Mouse (Mus musculus) stomach, embryonic 14.5 days (tissue): ENCODE results near the gene Gm42421. TPM values are rescaled to one million over a fixed set of nuclear protein-coding genes. Genes with fewer than 3 reads are reported as not detected.

ENCODE experiments used
- ATAC-seq: fragments of 200-750 bp; cut with Nextera tagmentation; 2 replicates; pipeline ENCODE4 v1.8.0; 2017; ENCODE audit warnings: low read depth, moderate TSS enrichment; ENCODE audit not compliant: insufficient number of reproducible peaks, insufficient read depth, low FRiP score
- H3K27ac ChIP-seq: fragments of 300-500 bp; sonication (generic); 2 replicates; pipeline ENCODE4 v1.5.1; 2014; ENCODE audit warnings: mild to moderate bottlenecking, low read length, moderate library complexity, mixed read lengths
- H3K27me3 ChIP-seq: fragments of 300-500 bp; sonication (generic); 2 replicates; pipeline ENCODE4 v1.6.1; 2014; ENCODE audit warnings: low read length, control low read depth, mixed read lengths; ENCODE audit not compliant: control insufficient read depth, insufficient read depth
- H3K36me3 ChIP-seq: fragments of 300-500 bp; sonication (generic); 2 replicates; pipeline ENCODE4 v1.6.1; 2014; ENCODE audit warnings: mild to moderate bottlenecking, control low read depth, low read length, moderate library complexity, mixed read lengths; ENCODE audit not compliant: control insufficient read depth, insufficient read depth
- H3K4me1 ChIP-seq: fragments of 300-500 bp; sonication (generic); 2 replicates; pipeline ENCODE4 v1.6.1; 2014; ENCODE audit warnings: low read length, control low read depth, mixed read lengths; ENCODE audit not compliant: control insufficient read depth, insufficient read depth
- H3K4me2 ChIP-seq: fragments of 300-500 bp; sonication (generic); replicated peaks from 2 replicates; pipeline ENCODE4 v1.6.1; 2014; ENCODE audit warnings: low read depth, low read length, control low read depth
- H3K4me3 ChIP-seq: fragments of 300-500 bp; sonication (generic); 2 replicates; pipeline ENCODE4 v1.5.1; 2014; ENCODE audit warnings: low read depth, low read length, control low read depth
- H3K9ac ChIP-seq: fragments of 300-500 bp; sonication (generic); replicated peaks from 2 replicates; pipeline ENCODE4 v1.6.1; 2014; ENCODE audit warnings: low read depth, mild to moderate bottlenecking, control low read depth, low read length, moderate library complexity, mixed read lengths
- H3K9me3 ChIP-seq: fragments of 300-500 bp; sonication (generic); 2 replicates; pipeline ENCODE4 v1.6.1; 2016; ENCODE audit warnings: low read depth, low read length, control low read depth; ENCODE audit not compliant: control insufficient read depth
- WGBS: fragments of 180-500 bp; shearing (Covaris S2); extraction: QIAGEN DNeasy Blood & Tissue Kit; methylation state at CpG from one replicate; pipeline ENCODE4 v1.1.7; 2014; 5-methylcytosine and 5-hydroxymethylcytosine counted together
- polyA plus RNA-seq: library from polyadenylated mRNA; unstranded; fragments of >200 nt; fragmentation: Nextera tagmentation; extraction: Ambion mirVana; gene quantifications from 2 replicates; pipeline ENCODE4 v1.2.1, GENCODE M21; 2014

Gene Gm42421
- polyA plus RNA-seq, 1 experiment from 2014 or later, result 0.65 TPM

DNA sequence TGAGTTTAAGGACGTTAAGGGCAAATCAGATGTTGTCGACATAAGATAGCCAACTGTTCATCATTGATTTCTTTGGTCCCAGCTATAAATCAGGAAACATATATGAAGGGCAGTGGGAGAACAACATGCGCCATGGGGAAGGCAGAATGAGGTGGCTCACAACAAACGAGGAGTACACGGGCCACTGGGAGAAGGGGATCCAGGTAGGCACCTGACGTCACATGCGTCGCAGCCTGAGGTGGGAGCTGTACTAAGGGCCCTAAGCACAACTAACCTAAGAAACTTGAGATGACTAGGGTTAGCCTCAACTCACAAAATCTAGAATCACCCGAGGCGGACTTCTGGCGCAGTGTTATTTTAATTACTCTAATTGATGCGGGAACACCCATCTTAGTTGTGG is 20.4 kb downstream of the Gm42421 start:
- Histone ChIP-seq H3K4me1 (no peaks in the 10 kb centered on the region), H3K9ac (no peak overlapping the region), H3K4me2 (no peak overlapping the region), H3K27me3 (no peaks in the 10 kb centered on the region), H3K36me3 (no peaks in the 10 kb centered on the region), H3K4me3 (no peak overlapping the region), H3K27ac (no peak overlapping the region), H3K9me3 (no peaks in the 10 kb centered on the region)
- ATAC-seq, result no peak
- WGBS, result 84% methylated on average over 12 of the region's 12 CpGs

DNA sequence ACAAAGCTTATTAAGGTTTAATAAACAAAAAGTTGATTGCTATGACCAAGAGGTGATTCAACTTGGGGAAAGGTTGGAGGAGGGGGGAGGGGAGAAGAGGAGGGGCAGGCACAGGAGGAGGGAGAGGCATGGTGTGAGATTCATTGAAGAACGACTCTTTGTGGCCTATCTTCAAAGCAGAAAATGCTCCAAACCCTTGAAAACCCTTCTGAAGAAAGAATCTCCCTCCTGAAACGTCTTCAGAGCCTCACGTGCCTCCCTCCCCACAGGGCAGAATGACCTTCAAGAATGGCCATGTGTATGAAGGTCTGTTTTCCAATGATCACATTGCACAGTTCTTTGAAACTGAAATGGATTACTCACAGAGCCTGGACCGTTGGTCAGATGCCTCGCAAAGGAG is 22.0 kb downstream of the Gm42421 start:
- no peak overlapping the region for H3K9ac ChIP-seq
- H3K4me1 ChIP-seq, result no peaks in the 10 kb centered on the region
- 39% methylated on average over 5 of the region's 5 CpGs for WGBS
- H3K36me3 ChIP-seq, result no peaks in the 10 kb centered on the region
- H3K4me2 ChIP-seq, result no peak overlapping the region
- no peak for ATAC-seq
- no peaks in the 10 kb centered on the region for H3K27me3 ChIP-seq
- H3K27ac ChIP-seq, result no peak overlapping the region
- H3K4me3 ChIP-seq, result no peak overlapping the region
- H3K9me3 ChIP-seq, result no peaks in the 10 kb centered on the region

DNA sequence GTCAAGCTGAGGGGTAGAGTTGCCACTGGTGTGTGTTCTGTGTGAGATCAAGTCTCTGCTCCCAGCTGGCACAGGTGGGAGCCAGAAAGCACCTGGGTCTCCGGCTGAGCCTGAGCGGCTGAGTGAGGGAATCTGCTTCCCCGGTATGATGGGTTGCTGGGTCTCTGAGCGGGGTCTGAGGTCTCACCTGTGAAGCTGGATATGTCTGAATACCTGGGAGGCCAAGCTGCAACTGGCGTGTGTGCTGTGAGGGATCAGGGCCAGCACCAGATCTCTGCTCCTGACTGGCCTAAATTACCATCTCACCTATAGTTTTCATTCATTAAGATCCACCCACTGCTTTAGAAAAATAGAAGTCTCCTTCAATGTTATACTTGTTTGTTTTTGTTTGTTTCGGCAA is 29.1 kb downstream of the Gm42421 start:
- no peak overlapping the region for H3K4me3 ChIP-seq
- 92% methylated on average over 6 of the region's 6 CpGs for WGBS
- no peaks in the 10 kb centered on the region for H3K9me3 ChIP-seq
- no peak overlapping the region for H3K27ac ChIP-seq
- no peak overlapping the region for H3K9ac ChIP-seq
- no peak for ATAC-seq
- H3K4me1 ChIP-seq, result no peaks in the 10 kb centered on the region
- no peaks in the 10 kb centered on the region for H3K27me3 ChIP-seq
- no peaks in the 10 kb centered on the region for H3K36me3 ChIP-seq
- H3K4me2 ChIP-seq, result no peak overlapping the region

DNA sequence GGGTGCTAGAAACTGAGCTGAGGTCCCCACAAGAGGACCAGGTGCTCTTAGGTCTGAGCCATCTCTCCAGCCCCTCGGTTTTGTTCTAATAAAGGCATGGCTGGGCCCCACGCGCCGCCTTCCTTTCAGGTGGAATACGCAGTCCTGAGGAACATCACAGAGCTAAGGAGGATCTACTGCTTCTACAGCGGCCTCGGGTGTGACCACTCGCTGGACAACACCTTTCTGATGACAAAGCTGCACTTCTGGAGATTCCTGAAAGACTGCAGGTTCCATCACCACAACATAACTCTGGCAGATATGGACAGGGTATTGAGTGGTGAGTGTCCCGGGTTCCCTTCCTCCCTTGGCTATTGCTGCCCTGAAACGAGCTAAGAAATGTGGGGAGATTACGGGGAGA is 31.6 kb downstream of the Gm42421 start:
- Histone ChIP-seq H3K4me2 (no peak overlapping the region), H3K4me3 (no peak overlapping the region), H3K9ac (no peak overlapping the region), H3K27ac (no peak overlapping the region), H3K4me1 (no peaks in the 10 kb centered on the region), H3K36me3 (no peaks in the 10 kb centered on the region), H3K27me3 (no peaks in the 10 kb centered on the region), H3K9me3 (no peaks in the 10 kb centered on the region)
- 92% methylated on average over 11 of the region's 11 CpGs for WGBS
- no peak for ATAC-seq

DNA sequence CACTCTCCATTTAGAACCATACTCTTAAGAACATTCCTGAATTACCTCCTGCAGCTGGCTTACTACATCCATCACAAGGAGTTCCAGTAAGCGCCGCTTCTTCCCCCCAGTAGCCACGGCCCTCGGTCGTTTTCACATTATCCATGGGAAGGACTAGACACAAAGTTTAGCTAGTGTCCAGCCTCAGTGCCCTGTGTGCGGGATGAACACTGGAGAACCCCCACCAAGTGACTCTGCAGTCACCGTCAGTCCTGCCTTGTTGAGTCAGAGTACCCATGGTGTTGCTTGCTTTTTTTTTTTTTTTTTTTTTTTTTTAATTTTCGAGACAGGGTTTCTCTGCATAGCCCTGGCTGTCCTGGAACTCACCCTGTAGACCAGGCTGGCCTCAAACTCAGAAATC is 33.2 kb downstream of the Gm42421 start:
- Histone ChIP-seq H3K4me2 (no peak overlapping the region), H3K36me3 (no peaks in the 10 kb centered on the region), H3K4me1 (no peaks in the 10 kb centered on the region), H3K27ac (no peak overlapping the region), H3K27me3 (no peaks in the 10 kb centered on the region), H3K4me3 (no peak overlapping the region), H3K9me3 (no peaks in the 10 kb centered on the region), H3K9ac (no peak overlapping the region)
- 78% methylated on average over 8 of the region's 8 CpGs for WGBS
- ATAC-seq, result no peak

DNA sequence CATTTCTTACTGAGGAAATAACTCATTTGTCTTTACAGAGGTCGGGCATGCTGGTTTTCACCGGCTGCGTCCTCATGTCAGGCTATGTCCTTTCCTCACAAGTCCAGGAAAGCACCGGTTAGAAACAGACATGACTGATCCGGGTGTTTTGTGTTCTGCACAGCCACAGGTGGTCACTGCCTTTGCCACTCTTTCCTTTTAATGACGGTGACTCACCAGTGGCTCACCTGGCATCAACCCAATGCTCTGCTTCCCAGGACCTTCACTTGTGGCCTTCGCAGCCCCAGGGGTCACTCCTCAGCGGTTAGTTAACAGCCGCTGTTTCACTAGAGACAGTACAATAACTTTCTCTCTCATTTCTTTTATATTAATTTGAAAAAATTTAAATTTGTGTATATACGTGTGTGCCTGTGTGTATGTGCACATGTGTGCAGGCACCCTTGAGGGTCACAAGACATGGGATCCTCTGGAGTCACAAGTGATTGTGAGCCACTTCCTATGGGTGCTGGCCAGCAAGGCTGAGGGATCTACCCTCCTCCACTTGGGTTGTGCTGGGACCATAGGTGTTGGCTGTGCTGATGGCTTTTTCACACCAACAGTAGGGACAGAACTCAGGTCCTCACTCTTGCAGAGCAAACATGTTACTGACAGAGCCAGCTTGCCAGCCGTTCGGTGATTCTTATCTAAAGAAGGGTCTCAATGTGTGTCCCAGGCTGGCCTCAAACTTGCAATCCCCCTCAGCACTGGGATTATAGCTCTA is 37.8 kb downstream of the Gm42421 start:
- no peaks in the 10 kb centered on the region for H3K36me3 ChIP-seq
- no peak overlapping the region for H3K9ac ChIP-seq
- no peak for ATAC-seq
- no peak overlapping the region for H3K4me3 ChIP-seq
- H3K27ac ChIP-seq, result no peak overlapping the region
- H3K4me2 ChIP-seq, result no peak overlapping the region
- H3K9me3 ChIP-seq, result no peaks in the 10 kb centered on the region
- no peaks in the 10 kb centered on the region for H3K27me3 ChIP-seq
- no peaks in the 10 kb centered on the region for H3K4me1 ChIP-seq
- WGBS, result 86% methylated on average over 12 of the region's 12 CpGs

DNA sequence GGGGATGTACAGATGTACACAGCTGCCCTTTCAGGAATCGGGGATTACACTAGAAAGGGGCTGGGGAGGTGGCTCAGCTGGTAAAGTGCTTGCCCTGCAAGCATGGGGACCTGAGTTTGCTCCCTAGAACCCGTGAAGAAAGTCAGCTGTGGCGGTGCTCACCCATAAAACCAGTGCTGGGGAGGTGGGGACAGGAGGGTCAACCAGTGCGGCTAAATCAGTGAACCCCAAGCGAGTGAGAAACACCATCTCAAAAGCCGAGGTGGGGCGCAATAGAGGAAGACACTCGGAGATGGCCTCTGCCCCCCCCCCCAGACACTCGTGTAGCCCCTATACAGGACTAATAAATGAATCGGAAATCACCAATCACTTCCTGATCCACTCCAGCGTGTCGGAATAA is 38.7 kb downstream of the Gm42421 start:
- ATAC-seq, result no peak
- no peaks in the 10 kb centered on the region for H3K36me3 ChIP-seq
- H3K4me2 ChIP-seq, result no peak overlapping the region
- H3K27ac ChIP-seq, result no peak overlapping the region
- no peaks in the 10 kb centered on the region for H3K27me3 ChIP-seq
- H3K9me3 ChIP-seq, result no peaks in the 10 kb centered on the region
- 86% methylated on average over 12 of the region's 12 CpGs for WGBS
- H3K4me3 ChIP-seq, result no peak overlapping the region
- no peaks in the 10 kb centered on the region for H3K4me1 ChIP-seq
- H3K9ac ChIP-seq, result no peak overlapping the region

DNA sequence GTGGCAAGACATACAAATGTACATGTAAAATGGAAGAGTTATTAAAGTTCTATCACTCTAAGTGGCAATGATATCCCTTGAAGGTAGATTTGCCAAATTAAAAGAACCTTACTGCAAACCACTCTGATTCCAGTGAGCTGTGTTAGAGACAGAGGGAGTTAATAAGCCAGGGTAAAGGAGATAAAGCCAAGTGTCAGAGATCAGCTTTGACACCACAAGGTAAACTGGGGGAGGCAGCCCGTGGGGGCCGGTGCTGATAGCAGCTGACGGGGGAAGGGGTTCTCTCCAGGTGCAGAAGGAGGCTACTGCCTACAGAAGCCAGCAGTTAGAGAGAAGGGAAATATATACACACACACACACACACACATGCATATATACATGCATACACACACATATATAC is 44.7 kb downstream of the Gm42421 start:
- H3K4me1 ChIP-seq, result no peaks in the 10 kb centered on the region
- no peak for ATAC-seq
- no peaks in the 10 kb centered on the region for H3K9me3 ChIP-seq
- H3K9ac ChIP-seq, result no peak overlapping the region
- no peak overlapping the region for H3K4me2 ChIP-seq
- H3K36me3 ChIP-seq, result no peaks in the 10 kb centered on the region
- WGBS, result 37% methylated on average over 3 of the region's 3 CpGs
- H3K27ac ChIP-seq, result no peak overlapping the region
- H3K27me3 ChIP-seq, result no peaks in the 10 kb centered on the region
- H3K4me3 ChIP-seq, result no peak overlapping the region
